ENCODE assay signal across 8 mouse cellular contexts in genomic region chr17:32536051-32536866, GRCm38 (mm10). TPM values are rescaled to one million over a fixed set of nuclear protein-coding genes. Genes with fewer than 3 reads are reported as not detected.
DNase-seq lines count a peak whose midpoint lies in the region; ATAC-seq and TF ChIP-seq lines count a peak whose summit lies in the region.
"Not testable (repeated sequence)": the region's sequence is repeated elsewhere in the genome, so short reads cannot be mapped to it uniquely, and the experiment has no call there.

TSS of gene Cyp4f16 (plus strand) at chr17:32536558.

- not testable (repeated sequence) for H3K27me3 ChIP-seq in intestine, postnatal 0 days (replicated peaks; ENCODE audit: control insufficient read depth, insufficient read depth, low read length); midbrain, embryonic 10.5 days (ENCODE audit: low read depth, poor library complexity, severe bottlenecking)

- H3K27ac ChIP-seq in intestine, postnatal 0 days (ENCODE audit: low read depth, low read length) = peak within 1 kb of the TSS; percentile 63; the same call in 1 of the 2 replicates
- H3K27ac ChIP-seq in midbrain, embryonic 10.5 days (replicated peaks) = peak within 1 kb of the TSS; percentile 64

- H3K4me3 ChIP-seq in intestine, postnatal 0 days (ENCODE audit: low read depth, low read length) = peak within 1 kb of the TSS; percentile 44
- H3K4me3 ChIP-seq in midbrain, embryonic 10.5 days = peak within 1 kb of the TSS; percentile 48

- not testable (repeated sequence) for H3K36me3 ChIP-seq in intestine, postnatal 0 days (ENCODE audit: control insufficient read depth, insufficient read depth); midbrain, embryonic 10.5 days

- not testable (repeated sequence) for H3K4me1 ChIP-seq in intestine, postnatal 0 days (replicated peaks; ENCODE audit: control insufficient read depth, insufficient read depth, low read length)
- H3K4me1 ChIP-seq in midbrain, embryonic 10.5 days = peaks cover 17% of the 10 kb centered on the region

- not testable (repeated sequence) for TF ChIP-seq CTCF in intestine, postnatal 0 days (IDR thresholded peaks at IDR 0.05; ENCODE audit: low read depth)

- peak within 1 kb of the TSS; percentile 31; the same call in 1 of the 2 replicates for H3K9ac ChIP-seq in intestine, postnatal 0 days (ENCODE audit: low read depth, low read length)

- not testable (repeated sequence) for H3K9me3 ChIP-seq in intestine, postnatal 0 days (ENCODE audit: control insufficient read depth); midbrain, embryonic 10.5 days (replicated peaks)

- H3K4me2 ChIP-seq in intestine, postnatal 0 days (replicated peaks; ENCODE audit: low read depth) = peak within 1 kb of the TSS; percentile 65

- intact Hi-C loops in left cerebral cortex, postnatal 36 days (cut with DNase I) = not testable (repeated sequence)

- 8% methylated on average over 5 of the region's 5 CpGs for WGBS in intestine, postnatal 0 days
- 18% methylated on average over 5 of the region's 5 CpGs for WGBS in midbrain, embryonic 10.5 days

- DNase-seq in adrenal gland, adult 18-20 months (ENCODE audit: low spot score in 2 of 2) = peak; percentile 82 to 89
- DNase-seq in embryo, embryonic 11.5 days (ENCODE audit: low read depth, low spot score) = peak; percentile 64
- not testable (repeated sequence) for DNase-seq in gonadal fat pad, adult 2 months (ENCODE audit: low read depth)
- DNase-seq in left cerebral cortex, postnatal 36 days (ENCODE audit: low spot score in 2 of 2) = peak; percentile 49 to 66
- DNase-seq in midbrain, embryonic 10.5 days (ENCODE audit: low spot score) = peak; percentile 61
- DNase-seq in right cerebral cortex, postnatal 36 days (ENCODE audit: low spot score in 2 of 2) = peak; percentile 44 to 58
- peak; percentile 67 for DNase-seq in yolk sac, embryonic 10.5 days (ENCODE audit: low spot score)

- ATAC-seq in intestine, postnatal 0 days = peak; percentile 96

RNA-seq across cellular contexts. Expression of gene Cyp4f16, which starts in this region (rescaled TPM):
- 10 to 100 TPM in 1 of 2 experiments, 1 to 10 TPM in 1; 9.9 to 10.5 TPM for total RNA-seq in adrenal gland, adult 18-20 months (2021)
- 15.9 and 17.9 TPM in 2 replicates for polyA plus RNA-seq in gonadal fat pad, adult 2 months (2012; rRNA removed)
- 95.4 and 102 TPM in 2 replicates for polyA plus RNA-seq in intestine, postnatal 0 days (2015; fragmentation: Nextera tagmentation; extraction: Ambion mirVana)
- total RNA-seq in left cerebral cortex, postnatal 36 days (2021) = 1 to 10 TPM; 4.4 to 4.6 TPM
- polyA plus RNA-seq in midbrain, embryonic 10.5 days (2016; fragmentation: Nextera tagmentation; extraction: Ambion mirVana) = 11.4 and 13.2 TPM in 2 replicates
